Mouse (Mus musculus) erythroblast, adult 5-6 weeks (primary cell): ENCODE measurements around the gene Gstp1. TPM values are rescaled to one million over a fixed set of nuclear protein-coding genes. Genes with fewer than 3 reads are reported as not detected.

Experiments used
- total RNA-seq, 2 experiments: library from RNA; stranded (forward) in 1 of 2; stranded (reverse) in 1 of 2; fragments of 150-400 nt in 1 of 2; fragments of 200-764, 138-1000 nt in 1 of 2; gene quantifications; 2 replicates each; pipeline versions ENCODE4 v1.2.3 to v1.2.4; 2015 to 2017; ENCODE audit warnings: low replicate concordance in 2 of 2

The Gstp1 gene
- total RNA-seq, 2 experiments from 2014 or later: 40.6 to 134 TPM

Other genes starting within 250 kb of the Gstp1 start
Only the 30 nearest of the 33 such genes appear.
- gene Chka, start 186.2 kb downstream of the Gstp1 start, total RNA-seq (2015; ENCODE audit: low replicate concordance): 6.1 and 9.4 TPM in 2 replicates
- gene Chka, start 186.2 kb downstream of the Gstp1 start, total RNA-seq (2017; ENCODE audit: low replicate concordance): 6.2 and 7.4 TPM in 2 replicates
- 41.2 and 46.3 TPM in 2 replicates for gene Tcirg1, start 130.9 kb downstream of the Gstp1 start, total RNA-seq (2015; ENCODE audit: low replicate concordance)
- 22.2 and 37.2 TPM in 2 replicates for gene Tcirg1, start 130.9 kb downstream of the Gstp1 start, total RNA-seq (2017; ENCODE audit: low replicate concordance)
- 55.8 and 64.4 TPM in 2 replicates for gene Ndufs8, start 125.2 kb downstream of the Gstp1 start, total RNA-seq (2015; ENCODE audit: low replicate concordance)
- 11.0 and 14.0 TPM in 2 replicates for gene Ndufs8, start 125.2 kb downstream of the Gstp1 start, total RNA-seq (2017; ENCODE audit: low replicate concordance)
- 4.4 and 10.6 TPM in 2 replicates for gene Aldh3b1, start 108.2 kb downstream of the Gstp1 start, total RNA-seq (2015; ENCODE audit: low replicate concordance)
- gene Aldh3b1, start 108.2 kb downstream of the Gstp1 start, total RNA-seq (2017; ENCODE audit: low replicate concordance): 10.9 and 18.4 TPM in 2 replicates
- 25.1 and 47.1 TPM in 2 replicates for gene Unc93b1, start 102.8 kb downstream of the Gstp1 start, total RNA-seq (2015; ENCODE audit: low replicate concordance)
- 34.2 and 50.3 TPM in 2 replicates for gene Unc93b1, start 102.8 kb downstream of the Gstp1 start, total RNA-seq (2017; ENCODE audit: low replicate concordance)
- gene Aldh3b3, start 79.3 kb downstream of the Gstp1 start, total RNA-seq (2015; ENCODE audit: low replicate concordance): 1.7 TPM in 1 of 2 replicates, not detected in the other
- 4.9 TPM in 1 of 2 replicates, not detected in the other for gene Aldh3b3, start 79.3 kb downstream of the Gstp1 start, total RNA-seq (2017; ENCODE audit: low replicate concordance)
- 0.63 TPM in 1 of 2 replicates, not detected in the other for gene Aldh3b2, start 65.7 kb downstream of the Gstp1 start, total RNA-seq (2015; ENCODE audit: low replicate concordance)
- 1.8 and 1.9 TPM in 2 replicates for gene Aldh3b2, start 65.7 kb downstream of the Gstp1 start, total RNA-seq (2017; ENCODE audit: low replicate concordance)
- gene Acy3, start 51.4 kb downstream of the Gstp1 start, total RNA-seq (2015; ENCODE audit: low replicate concordance): 1.5 TPM in 1 of 2 replicates, not detected in the other
- gene Acy3, start 51.4 kb downstream of the Gstp1 start, total RNA-seq (2017; ENCODE audit: low replicate concordance): 0.56 TPM in 1 of 2 replicates, not detected in the other
- not detected in 2 replicates for gene Tbx10, start 45.2 kb downstream of the Gstp1 start, total RNA-seq (2015; ENCODE audit: low replicate concordance)
- not detected in 2 replicates for gene Tbx10, start 45.2 kb downstream of the Gstp1 start, total RNA-seq (2017; ENCODE audit: low replicate concordance)
- gene Nudt8, start 37.4 kb downstream of the Gstp1 start, total RNA-seq (2015; ENCODE audit: low replicate concordance): 2.7 TPM in 1 of 2 replicates, not detected in the other
- gene Nudt8, start 37.4 kb downstream of the Gstp1 start, total RNA-seq (2017; ENCODE audit: low replicate concordance): 2.4 and 2.5 TPM in 2 replicates
- gene Gm49405, start 37.4 kb downstream of the Gstp1 start, total RNA-seq (2015; ENCODE audit: low replicate concordance): 0.58 TPM in 1 of 2 replicates, not detected in the other
- 0.42 TPM in 1 of 2 replicates, not detected in the other for gene Gm49405, start 37.4 kb downstream of the Gstp1 start, total RNA-seq (2017; ENCODE audit: low replicate concordance)
- 0.38 TPM in 1 of 2 replicates, not detected in the other for gene Doc2g, start 34.7 kb downstream of the Gstp1 start, total RNA-seq (2015; ENCODE audit: low replicate concordance)
- not detected in 2 replicates for gene Doc2g, start 34.7 kb downstream of the Gstp1 start, total RNA-seq (2017; ENCODE audit: low replicate concordance)
- gene Ndufv1, start 25.2 kb downstream of the Gstp1 start, total RNA-seq (2015; ENCODE audit: low replicate concordance): 57.8 and 76.5 TPM in 2 replicates
- gene Ndufv1, start 25.2 kb downstream of the Gstp1 start, total RNA-seq (2017; ENCODE audit: low replicate concordance): 60.4 and 63.3 TPM in 2 replicates
- not detected in 2 replicates for gene Gstp2, start 8.0 kb upstream of the Gstp1 start, total RNA-seq (2015; ENCODE audit: low replicate concordance)
- 1.4 and 2.1 TPM in 2 replicates for gene Gstp2, start 8.0 kb upstream of the Gstp1 start, total RNA-seq (2017; ENCODE audit: low replicate concordance)
- 4.2 and 30.2 TPM in 2 replicates for gene Gstp3, start 21.6 kb upstream of the Gstp1 start, total RNA-seq (2015; ENCODE audit: low replicate concordance)
- 8.4 and 11.1 TPM in 2 replicates for gene Gstp3, start 21.6 kb upstream of the Gstp1 start, total RNA-seq (2017; ENCODE audit: low replicate concordance)
- not detected in 2 replicates for gene Cabp2, start 43.6 kb upstream of the Gstp1 start, total RNA-seq (2015; ENCODE audit: low replicate concordance)
- not detected in 2 replicates for gene Cabp2, start 43.6 kb upstream of the Gstp1 start, total RNA-seq (2017; ENCODE audit: low replicate concordance)
- 51.9 and 92.4 TPM in 2 replicates for gene Cdk2ap2, start 59.2 kb upstream of the Gstp1 start, total RNA-seq (2015; ENCODE audit: low replicate concordance)
- gene Cdk2ap2, start 59.2 kb upstream of the Gstp1 start, total RNA-seq (2017; ENCODE audit: low replicate concordance): 11.8 and 18.7 TPM in 2 replicates
- 20.1 and 32.7 TPM in 2 replicates for gene Pitpnm1, start 62.0 kb upstream of the Gstp1 start, total RNA-seq (2015; ENCODE audit: low replicate concordance)
- 17.0 and 19.7 TPM in 2 replicates for gene Pitpnm1, start 62.0 kb upstream of the Gstp1 start, total RNA-seq (2017; ENCODE audit: low replicate concordance)
- 35.7 and 52.1 TPM in 2 replicates for gene Aip, start 87.9 kb upstream of the Gstp1 start, total RNA-seq (2015; ENCODE audit: low replicate concordance)
- gene Aip, start 87.9 kb upstream of the Gstp1 start, total RNA-seq (2017; ENCODE audit: low replicate concordance): 20.9 and 49.9 TPM in 2 replicates
- gene Gpr152, start 101.8 kb upstream of the Gstp1 start, total RNA-seq (2015; ENCODE audit: low replicate concordance): not detected in 2 replicates
- not detected in 2 replicates for gene Gpr152, start 101.8 kb upstream of the Gstp1 start, total RNA-seq (2017; ENCODE audit: low replicate concordance)
- not detected in 2 replicates for gene Cabp4, start 106.0 kb upstream of the Gstp1 start, total RNA-seq (2015; ENCODE audit: low replicate concordance)
- 0.43 TPM in 1 of 2 replicates, not detected in the other for gene Cabp4, start 106.0 kb upstream of the Gstp1 start, total RNA-seq (2017; ENCODE audit: low replicate concordance)
- gene Coro1b, start 110.6 kb upstream of the Gstp1 start, total RNA-seq (2015; ENCODE audit: low replicate concordance): 55.8 and 69.6 TPM in 2 replicates
- gene Coro1b, start 110.6 kb upstream of the Gstp1 start, total RNA-seq (2017; ENCODE audit: low replicate concordance): 19.1 and 22.6 TPM in 2 replicates
- 22.9 and 36.6 TPM in 2 replicates for gene Ptprcap, start 115.6 kb upstream of the Gstp1 start, total RNA-seq (2015; ENCODE audit: low replicate concordance)
- gene Ptprcap, start 115.6 kb upstream of the Gstp1 start, total RNA-seq (2017; ENCODE audit: low replicate concordance): 7.7 and 8.3 TPM in 2 replicates
- 7.1 and 25.3 TPM in 2 replicates for gene Rps6kb2, start 125.4 kb upstream of the Gstp1 start, total RNA-seq (2015; ENCODE audit: low replicate concordance)
- 23.9 and 27.2 TPM in 2 replicates for gene Rps6kb2, start 125.4 kb upstream of the Gstp1 start, total RNA-seq (2017; ENCODE audit: low replicate concordance)
- 0.84 and 6.5 TPM in 2 replicates for gene Carns1, start 137.5 kb upstream of the Gstp1 start, total RNA-seq (2015; ENCODE audit: low replicate concordance)
- 0.60 and 0.70 TPM in 2 replicates for gene Carns1, start 137.5 kb upstream of the Gstp1 start, total RNA-seq (2017; ENCODE audit: low replicate concordance)
- gene Tbc1d10c, start 153.3 kb upstream of the Gstp1 start, total RNA-seq (2015; ENCODE audit: low replicate concordance): 8.8 and 25.7 TPM in 2 replicates
- gene Tbc1d10c, start 153.3 kb upstream of the Gstp1 start, total RNA-seq (2017; ENCODE audit: low replicate concordance): 5.8 and 11.3 TPM in 2 replicates
- 100 and 139 TPM in 2 replicates for gene Ppp1ca, start 154.1 kb upstream of the Gstp1 start, total RNA-seq (2015; ENCODE audit: low replicate concordance)
- gene Ppp1ca, start 154.1 kb upstream of the Gstp1 start, total RNA-seq (2017; ENCODE audit: low replicate concordance): 131 and 151 TPM in 2 replicates
- gene Rad9a, start 163.7 kb upstream of the Gstp1 start, total RNA-seq (2015; ENCODE audit: low replicate concordance): 12.7 and 23.2 TPM in 2 replicates
- 9.1 and 15.7 TPM in 2 replicates for gene Rad9a, start 163.7 kb upstream of the Gstp1 start, total RNA-seq (2017; ENCODE audit: low replicate concordance)
- 0.38 TPM in 1 of 2 replicates, not detected in the other for gene Clcf1, start 176.3 kb upstream of the Gstp1 start, total RNA-seq (2015; ENCODE audit: low replicate concordance)
- gene Clcf1, start 176.3 kb upstream of the Gstp1 start, total RNA-seq (2017; ENCODE audit: low replicate concordance): not detected in 2 replicates
- gene AC109138.7, start 176.4 kb upstream of the Gstp1 start, total RNA-seq (2015; ENCODE audit: low replicate concordance): not detected in 2 replicates
- not detected in 2 replicates for gene AC109138.7, start 176.4 kb upstream of the Gstp1 start, total RNA-seq (2017; ENCODE audit: low replicate concordance)